Mouse (Mus musculus) cerebellum, adult 11-12 months (tissue): ENCODE measurements around the gene Il13ra1.
A peak's percentile ranks its signal among the peaks of the same experiment; 100 is the strongest.

Experiments
- DNase-seq: peaks from one replicate; pipeline ENCODE4 v3.0.0; 2022

Gene Il13ra1

DNA sequence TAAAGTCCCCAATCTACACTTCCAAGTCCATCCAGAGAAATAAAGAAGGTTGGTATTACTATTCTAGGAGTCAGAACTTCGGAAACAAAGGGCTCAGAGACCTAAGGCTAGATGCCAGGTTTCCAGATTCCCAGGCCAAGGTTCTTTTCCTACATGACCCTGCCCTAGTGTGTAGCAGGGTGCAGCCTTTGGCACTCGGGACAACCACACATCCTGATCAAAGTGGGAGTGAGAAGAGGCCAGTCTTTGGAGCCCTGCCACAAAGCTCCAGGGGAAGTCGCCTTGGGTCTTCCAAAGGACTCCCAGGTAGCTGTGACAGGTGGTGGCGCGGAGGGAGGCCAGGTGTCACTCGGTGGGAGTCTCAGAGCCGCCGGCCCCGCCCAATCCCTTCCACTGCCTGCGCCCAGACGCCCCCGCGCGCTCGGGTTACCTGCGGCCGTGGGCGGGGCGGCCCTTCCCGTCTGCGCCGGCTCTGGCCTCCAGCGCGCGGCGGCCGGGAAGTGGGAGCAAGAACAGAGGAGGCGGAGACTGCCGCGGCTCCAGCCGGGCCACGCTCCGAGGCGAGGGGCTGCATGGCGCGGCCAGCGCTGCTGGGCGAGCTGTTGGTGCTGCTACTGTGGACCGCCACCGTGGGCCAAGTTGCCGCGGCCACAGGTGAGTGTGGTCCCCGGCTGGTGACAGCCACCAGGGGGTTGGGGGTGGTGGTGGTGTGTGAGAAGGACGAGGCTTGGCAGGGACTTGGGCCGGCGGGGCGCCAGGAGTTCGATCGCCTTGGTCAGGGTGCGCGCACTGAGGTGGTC lies at the start of gene Il13ra1:
TSS of gene Il13ra1 (plus strand) at position 489 of the 800 bp plus-strand sequence.
- DNase-seq = peak; percentile 17

DNA sequence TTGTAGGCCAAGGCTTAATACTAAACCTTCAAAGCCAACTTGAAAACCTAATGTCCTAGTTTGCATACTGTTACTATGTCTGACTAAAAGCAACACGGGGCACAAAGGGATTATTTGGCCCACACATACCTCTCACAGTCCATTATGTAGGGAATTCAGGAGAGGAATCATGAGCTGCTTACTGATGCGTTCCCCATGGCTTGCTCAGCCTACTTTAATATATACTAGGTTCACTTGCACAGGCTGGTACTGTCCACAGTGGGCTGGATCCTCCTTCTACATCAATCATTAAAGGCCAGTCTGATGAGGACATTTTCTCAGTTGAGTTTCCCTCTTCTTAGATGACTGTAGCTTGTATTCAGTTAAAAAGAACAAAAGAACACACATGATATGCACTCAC lies 37.9 kb upstream of the Il13ra1 start:
- no peak for DNase-seq

DNA sequence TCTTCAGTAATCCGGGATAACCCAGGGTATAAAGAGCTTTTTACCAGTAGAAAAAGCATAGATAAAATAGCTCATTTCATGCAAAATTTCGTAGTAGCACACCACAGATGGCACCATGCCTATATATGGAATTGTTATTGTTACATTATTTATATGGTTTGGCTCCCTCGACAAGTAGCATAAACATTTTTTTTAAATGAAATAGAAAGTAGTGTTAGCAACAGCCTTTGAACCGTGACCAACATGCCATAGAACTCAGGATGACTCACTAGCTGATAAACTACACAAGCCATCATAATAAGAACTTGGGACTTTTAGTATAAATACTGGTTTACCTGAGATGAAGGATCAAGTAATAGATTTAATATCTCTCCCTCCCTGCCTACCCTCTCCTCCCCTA lies 34.7 kb upstream of the Il13ra1 start:
- no peak for DNase-seq

DNA sequence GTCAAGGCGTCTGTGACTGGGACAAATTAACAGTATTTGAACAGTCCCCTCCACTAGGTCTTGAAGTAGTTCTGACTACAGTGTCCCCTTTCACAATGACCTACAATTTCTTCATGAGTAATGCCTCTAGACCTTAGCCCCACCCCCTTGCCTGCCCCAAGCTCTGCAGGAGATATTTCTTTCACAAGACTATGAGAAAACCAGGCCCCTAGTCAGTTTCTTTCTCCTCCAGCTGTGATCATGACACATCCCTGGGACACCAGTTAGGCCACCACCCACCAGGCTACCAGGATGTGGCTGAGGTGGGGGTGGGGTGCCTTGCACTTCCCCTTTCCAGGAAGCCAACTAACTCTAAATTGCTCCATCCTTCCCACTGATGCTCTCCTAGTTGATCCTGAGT lies 29.0 kb upstream of the Il13ra1 start:
- DNase-seq = no peak

DNA sequence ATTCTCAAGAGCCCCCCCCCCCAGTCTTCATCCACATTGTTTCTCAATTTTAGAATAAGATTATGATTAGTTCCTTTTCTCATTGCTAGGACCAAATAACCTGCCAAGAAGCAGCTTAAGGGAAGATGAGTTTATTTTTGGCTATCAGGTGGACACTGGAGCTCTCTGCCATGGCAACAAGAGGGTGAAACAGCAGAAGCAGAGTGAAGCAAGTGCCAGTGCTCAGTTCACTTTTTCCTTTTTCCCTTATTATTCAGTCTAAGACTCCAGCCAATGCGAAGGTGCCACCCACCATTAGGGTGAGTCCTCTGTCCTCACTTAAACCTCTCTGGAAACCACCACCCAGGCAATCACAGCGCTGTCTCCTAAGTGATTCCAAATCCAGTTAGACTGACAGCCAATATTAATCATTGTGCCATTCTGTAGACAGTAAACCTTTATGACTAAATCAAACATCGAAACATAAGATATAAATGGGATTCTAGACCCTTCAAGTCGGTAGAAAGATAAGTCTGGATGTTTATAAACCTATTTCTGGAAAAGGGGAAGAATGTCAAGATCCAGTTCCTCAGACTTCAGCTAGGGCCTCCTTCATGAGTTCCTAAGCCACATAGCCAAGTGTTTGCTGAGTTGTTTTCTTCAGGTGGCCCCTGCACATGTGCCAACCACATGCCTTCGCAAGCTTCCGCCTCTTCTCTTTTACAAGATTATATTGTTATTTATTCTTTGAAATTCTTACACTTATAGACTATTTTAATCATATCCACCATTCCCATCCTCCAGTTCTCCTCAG lies 23.2 kb upstream of the Il13ra1 start:
- no peak for DNase-seq

DNA sequence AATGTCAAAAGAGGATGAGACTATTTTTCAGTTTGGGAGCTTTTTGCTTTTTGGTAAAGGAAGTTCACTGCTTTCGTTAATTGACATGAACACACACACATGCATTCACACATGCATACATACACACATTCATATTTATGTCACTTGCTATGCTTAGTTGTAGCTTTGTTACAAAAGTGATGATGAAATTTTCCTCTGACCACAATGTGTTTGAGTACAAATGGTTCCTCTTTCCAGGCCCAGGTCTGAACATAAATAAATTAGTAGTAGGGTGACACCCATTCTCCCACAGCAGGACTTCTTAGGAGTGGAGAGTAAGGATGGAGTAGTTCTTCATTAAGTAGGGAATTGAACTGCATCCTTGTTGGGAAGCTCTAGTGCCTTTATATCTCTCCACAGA lies 11.0 kb upstream of the Il13ra1 start:
- no peak for DNase-seq

DNA sequence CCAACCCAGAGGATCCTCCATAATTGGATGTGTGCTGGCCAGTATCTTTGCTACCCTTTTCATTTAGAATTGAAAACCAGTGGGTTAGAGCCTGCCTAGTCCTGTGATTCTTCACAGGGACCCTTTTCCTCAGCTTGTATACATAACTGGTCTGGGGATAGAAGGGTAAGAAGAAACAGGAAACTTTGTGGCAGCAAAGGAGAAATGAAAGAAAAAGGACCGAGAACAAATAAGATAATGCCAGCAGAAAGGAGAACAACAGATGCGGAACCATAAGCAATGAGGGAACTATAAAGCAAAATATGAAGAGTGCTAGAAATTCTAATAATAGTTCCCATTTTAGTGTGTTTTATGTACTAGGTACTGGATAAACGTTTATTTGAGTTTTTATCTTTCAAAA lies 10.6 kb upstream of the Il13ra1 start:
- no peak for DNase-seq

DNA sequence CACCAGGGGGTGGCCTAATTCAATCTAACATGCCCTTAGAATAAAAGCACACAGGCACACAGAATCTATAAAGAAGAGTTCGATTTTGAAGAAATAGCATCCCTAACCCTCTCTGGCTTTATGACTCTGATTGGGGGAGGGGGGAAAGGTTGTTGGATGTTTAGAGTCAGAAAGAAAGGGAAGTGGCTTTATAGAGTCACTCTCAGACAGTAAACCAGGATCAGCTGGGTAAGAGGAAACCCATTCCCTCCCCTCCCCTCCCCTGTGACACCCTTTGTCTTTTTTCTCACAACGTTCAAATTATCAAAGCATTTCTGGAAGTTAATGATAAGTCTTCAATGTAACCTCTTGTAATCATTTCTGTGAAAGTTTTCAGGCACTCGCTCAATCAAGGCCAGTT lies 3.3 kb upstream of the Il13ra1 start:
- no peak for DNase-seq

DNA sequence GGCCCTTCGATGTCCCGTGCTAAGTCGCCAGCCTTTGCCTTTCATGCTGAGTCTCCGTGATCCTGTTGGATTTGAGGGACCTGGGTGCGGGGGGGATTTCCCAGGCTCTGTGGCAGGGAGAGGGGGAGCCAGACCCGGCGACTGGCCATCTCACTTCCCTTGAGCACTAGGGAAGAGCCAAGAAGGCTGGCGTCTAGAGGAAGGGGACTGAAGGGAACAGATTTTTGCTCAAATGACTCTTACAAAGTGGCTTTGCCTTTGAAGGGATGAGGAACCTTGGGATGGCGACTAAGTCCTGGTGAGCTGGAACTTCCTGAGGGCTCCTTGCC lies 476 bp downstream of the Il13ra1 start:
- DNase-seq = no peak

DNA sequence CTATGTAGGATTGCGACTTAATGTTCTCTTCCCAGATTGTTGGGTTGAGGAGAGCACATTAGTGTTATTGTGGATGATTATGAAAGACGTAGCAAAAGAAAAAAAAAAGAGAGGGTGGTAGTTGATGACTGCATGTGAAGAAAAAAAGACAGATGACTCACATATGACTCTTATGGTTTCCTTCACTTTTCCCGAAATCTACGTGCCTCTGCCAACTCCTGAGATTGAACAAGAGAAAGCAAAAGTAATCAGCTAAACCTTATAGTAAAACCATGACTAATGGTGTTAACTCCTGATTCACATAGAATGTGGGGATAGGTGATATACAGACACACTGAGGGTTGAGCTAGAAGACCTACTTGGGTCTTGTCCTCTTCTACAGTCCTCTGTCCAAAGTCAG lies 3.3 kb downstream of the Il13ra1 start:
- no peak for DNase-seq

DNA sequence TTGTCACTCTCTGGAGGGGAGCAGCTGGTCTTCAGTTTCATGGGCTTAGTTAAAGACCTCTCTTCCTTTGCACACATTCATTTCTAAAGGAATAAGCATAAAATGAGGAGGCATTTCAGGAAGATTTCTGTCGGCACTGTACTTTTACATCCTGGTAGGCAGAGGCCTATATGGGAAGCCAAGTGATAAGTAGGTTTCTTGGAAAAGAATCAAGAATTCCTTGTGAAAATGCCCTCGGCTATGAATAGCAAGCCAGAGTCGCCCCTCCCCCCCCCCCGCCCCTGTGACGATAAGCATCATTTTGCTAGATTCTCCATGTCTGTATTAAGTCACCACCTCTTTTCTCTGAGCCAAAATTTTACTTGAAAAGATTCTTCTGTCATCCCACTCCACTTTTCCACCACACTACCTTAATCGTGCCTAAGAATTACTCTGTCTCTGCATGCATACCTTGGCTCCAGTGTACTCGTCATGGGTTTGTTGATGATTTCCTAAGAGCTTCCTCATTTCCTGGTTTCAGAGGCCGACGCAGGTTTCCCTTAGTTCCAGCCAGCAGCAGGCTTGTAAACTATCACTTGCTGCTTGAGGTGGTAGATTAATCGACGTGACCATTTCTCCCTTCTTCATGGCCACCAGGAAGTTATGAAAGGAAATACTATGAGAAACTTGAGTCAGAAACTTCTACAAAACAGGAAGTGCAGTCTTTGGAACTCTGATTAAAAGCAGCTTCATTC lies 17.3 kb downstream of the Il13ra1 start:
- no peak for DNase-seq

DNA sequence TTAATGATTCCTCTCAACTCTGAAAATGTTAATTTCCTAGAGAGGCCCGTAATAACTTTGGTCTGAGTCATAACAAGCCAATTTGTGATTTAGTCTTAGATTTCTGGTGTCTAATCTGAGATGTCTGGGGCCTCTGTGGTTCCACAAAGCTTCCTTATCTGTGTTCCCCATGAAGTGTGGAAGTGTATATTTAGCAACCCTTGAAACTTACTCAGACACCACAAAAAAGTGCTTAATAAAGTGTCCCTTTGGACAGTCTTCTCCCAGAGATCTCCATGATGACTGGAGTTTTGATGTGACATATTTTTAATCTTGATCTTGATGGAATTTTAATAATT lies 17.8 kb downstream of the Il13ra1 start:
- DNase-seq = no peak

DNA sequence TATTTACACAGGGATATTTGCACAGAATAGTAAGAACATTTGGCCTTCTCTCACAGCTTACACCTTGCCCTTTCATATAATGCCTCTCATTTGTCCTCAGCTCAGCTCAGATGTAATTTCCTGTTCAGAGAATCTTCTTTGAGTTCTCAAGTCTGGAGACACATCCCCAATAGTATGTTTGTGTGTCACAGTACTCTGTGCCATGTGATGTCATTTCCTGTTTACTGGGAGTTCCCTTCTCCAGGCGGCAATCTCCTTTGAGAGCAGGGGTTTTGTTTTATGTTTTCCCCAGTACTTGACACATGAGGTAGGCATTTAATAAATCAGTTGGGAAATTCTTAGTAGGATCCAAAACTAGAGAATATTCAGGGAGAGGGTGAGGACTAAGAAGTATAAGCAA lies 24.4 kb downstream of the Il13ra1 start:
- DNase-seq = no peak

DNA sequence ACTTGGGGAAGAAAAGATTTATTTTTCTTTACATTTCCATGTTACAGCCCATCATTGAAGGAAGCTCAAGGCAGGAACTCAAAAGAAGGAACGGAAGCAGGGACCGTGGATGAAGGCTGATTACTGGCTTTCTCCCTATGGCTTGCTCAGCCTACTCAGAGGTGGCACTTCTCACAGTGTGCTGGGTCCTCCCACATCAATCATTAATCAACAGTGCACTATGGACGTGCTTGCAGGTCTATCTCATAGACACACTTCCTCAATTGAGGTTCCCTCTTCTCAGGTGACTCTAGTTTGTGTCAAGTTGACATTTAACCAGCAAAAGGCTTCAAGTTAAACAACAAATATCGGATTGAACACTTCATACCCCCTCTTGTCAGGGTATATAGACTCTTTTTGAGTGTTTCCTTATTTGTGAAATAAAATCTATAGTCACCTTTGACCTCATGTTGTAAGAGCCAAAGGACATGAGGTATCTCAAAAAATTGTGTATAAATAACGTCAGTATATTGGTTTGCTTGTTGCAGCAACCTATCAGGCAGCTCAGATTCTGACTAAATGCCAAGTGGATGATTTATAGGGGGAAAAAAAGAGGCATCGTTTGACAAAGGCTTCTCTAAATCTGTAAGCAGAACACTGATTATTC lies 30.2 kb downstream of the Il13ra1 start:
- no peak for DNase-seq

DNA sequence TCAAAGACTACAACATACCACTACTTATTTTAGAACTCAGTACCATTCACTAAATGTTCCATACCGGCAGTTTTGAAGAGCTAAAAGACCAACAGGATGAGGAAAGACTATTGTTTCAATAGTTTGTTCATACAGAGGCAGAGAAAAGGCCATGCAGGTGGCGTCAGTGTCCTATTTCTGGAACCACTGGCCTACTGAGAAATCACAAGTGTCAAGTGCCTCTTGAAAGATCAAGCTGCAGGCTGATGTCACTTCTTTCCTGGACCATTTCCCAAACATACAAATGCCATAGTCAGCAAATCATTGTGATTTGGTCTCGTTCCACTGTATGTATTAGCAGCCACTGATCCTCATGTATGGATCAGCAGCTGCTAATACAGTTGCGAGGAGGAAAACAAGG lies 34.8 kb downstream of the Il13ra1 start:
- DNase-seq = no peak

DNA sequence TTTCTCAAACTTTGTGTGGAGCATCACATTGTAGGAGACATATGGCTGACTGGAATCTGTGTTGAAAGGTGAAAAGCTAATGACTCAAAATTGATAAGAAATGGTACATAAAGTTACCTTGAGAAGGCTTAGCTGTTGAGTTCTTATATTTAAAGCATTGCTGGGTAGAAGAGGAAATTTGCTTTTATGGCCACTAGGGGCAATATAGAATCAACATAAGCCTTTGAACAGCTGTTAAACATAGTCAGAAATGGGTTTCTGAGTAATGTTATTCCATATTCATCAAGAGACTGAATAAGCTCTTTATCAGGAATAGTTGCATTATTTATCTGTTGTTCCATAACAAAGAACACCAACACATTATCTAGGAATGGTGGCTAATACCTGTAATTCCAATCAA lies 38.2 kb downstream of the Il13ra1 start:
- no peak for DNase-seq

DNA sequence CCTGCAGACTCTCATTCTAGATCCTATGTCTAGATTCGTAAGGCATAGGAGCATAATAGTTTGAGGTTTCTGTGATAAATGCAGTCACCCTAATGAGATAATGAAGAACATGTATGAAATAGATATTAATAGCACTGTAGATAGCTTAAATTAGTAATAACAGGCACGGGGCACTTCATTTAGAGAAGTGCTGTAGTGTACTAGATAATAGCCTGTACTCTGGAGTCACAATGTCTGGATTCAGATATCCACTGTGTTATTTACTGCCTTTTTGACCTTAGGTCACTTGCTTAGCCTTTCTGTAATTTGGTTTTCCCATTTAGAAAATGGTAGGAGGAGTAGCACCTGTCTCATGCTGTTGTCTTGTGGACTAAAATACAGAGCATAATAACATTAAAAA lies 44.8 kb downstream of the Il13ra1 start:
- DNase-seq = no peak

DNA sequence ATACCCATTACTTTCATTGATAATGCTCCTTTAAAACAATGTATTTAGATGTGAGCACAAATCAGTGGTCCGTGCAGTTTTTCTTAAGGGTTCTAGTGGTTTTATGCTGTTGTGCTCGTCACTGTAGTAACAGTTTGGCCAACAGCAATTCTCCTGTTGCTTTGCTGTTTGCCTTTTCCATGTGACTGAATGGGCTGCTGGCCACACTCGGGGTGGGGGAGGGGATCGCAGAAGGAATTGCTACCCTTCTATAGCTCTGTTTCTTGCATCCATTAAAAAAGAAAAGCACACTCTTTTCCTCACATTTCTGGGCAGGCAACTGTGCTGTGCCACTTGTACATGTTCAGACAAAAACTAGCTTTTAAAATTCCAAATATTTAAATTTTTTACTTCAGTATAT lies 49.7 kb downstream of the Il13ra1 start:
- DNase-seq = no peak

DNA sequence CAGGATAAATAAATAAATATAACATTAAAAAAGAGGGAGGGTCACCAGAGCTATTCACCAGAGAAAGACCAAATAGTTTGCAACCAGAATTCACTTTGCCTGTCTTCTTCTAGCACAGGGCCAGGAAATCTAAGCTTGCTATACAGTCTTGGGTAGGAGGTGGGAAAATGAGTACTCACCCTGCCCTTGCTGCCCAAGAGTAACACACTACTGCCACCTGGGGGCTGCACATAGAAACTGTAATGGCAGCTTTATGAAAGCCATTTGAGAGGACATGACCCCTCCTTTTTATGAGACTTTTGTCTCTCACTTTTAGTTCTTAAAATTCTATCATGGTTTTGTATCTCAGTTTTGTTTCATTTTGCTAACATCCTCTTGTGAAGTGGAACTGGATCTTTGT lies 71.7 kb downstream of the Il13ra1 start:
- DNase-seq = no peak

DNA sequence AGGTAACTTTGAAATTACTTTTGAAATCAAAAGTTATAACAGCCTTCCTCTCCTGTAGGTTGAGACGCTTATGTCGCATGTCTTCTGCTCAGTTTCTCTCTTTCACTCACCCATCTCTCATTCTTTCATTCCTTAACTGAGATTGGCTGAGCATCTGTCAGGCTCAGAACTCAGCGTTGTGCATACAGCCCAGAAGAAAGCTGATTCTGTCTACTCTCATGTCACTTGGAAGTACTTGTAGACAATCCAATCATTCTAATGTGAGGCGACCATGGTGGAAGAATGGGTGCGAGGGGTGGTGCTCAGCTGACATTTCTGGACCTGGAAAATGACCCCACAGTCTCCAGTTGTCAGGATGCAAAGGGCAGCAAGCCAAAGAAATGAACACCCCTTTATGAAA lies 74.1 kb downstream of the Il13ra1 start:
- DNase-seq = no peak

DNA sequence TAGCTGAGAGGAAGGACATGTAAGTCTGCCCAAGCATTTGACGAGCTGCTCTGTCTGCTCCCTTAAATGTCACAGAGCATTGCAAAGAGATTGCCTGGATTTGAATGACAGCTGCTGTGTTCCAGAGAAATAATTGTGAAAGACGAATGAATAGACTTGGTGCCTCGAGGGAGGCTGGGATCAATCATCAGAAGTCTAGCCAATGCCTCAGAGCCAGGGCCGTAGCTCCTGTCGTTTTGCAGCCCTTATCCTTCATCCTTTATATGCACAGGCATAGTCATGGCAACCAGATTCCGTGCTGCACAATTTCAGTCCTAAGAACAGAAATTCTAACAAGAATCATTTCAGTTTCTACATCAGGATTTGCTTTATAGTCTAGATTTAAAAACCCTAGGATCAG lies 74.5 kb downstream of the Il13ra1 start:
- DNase-seq = no peak

DNA sequence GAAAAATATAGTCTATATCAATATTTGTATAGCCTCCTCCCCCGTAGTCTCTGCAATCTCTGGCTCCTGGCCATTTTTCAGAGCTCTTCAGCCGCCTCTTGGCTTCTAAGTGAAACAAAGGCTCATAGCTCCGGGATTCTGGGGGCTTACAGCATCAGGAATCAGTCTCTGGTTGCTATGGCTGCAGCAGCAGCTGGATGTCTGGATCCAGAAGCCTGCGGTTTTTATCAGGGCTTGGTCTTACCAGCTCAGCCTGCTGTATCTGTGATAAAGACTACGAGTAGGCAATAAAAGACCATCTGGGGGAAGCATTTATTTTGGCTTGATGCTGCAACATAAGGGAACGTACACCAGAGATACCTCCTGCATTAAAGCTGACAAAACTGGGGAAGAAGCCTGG lies 82.0 kb downstream of the Il13ra1 start:
- DNase-seq = no peak

DNA sequence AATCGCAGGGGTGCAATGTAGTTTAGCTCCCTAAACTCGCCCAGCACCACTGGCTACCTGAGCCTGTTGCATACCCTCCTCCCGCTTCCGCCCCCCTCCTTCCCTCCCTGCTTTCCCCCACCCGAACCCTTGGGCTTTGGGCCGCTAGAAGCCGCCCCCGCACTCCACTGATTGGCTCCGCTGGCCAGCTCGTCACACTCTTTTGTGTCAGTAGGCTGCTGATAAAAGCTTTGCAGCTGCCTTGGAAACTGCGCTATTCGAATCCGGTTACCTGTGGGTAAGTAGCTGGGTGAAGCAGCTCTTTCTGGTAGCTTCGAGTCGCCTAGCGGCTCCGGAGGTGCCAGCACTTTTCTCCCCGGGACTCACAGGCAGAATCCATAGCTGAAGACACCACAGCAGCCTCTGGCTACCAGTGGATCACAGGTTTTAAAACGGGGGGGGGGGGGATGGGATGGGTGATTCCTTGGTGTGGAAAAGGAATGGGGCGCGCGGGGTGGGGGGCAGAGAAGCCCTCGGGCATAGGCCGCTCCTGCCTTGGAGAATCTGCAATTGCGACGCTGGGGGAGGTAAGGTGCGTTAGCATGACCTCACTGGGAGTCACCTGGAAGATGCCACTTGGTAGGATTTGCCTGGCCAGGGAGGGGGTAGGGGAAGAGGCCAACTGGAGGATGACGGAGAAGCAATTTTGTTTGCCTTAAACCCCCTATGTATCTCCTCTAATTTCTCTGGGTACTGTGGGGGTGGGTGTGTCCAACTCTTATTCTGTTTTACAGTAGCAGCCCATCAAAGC lies 84.0 kb downstream of the Il13ra1 start, which contains the start of gene Zcchc12:
TSS of gene Zcchc12 (plus strand) at position 169 of the 790 bp plus-strand sequence.
- no peak for DNase-seq
